Mouse (Mus musculus): Measurements from ENCODE around the gene Hp1bp3. TPM values are rescaled to one million over a fixed set of nuclear protein-coding genes. Genes with fewer than 3 reads are reported as not detected.

The Hp1bp3 gene
- 59.8 and 63.2 TPM in 2 replicates for polyA plus RNA-seq (2012; rRNA removed)

GRCm38 (mm10) chr4:138216200-138216890 is at the start of gene Hp1bp3:
TSS of gene Hp1bp3 (plus strand) at chr4:138216296.
- DNase-seq (ENCODE audit: low read depth): no peak

GRCm38 (mm10) chr4:138166519-138166918 is 49.6 kb upstream of the Hp1bp3 start:
- DNase-seq (ENCODE audit: low read depth): no peak

- no peak for DNase-seq (ENCODE audit: low read depth)
Observed at GRCm38 (mm10) chr4:138168162-138168561, 47.9 kb upstream of the Hp1bp3 start.

GRCm38 (mm10) chr4:138169420-138169819 is 46.7 kb upstream of the Hp1bp3 start:
- DNase-seq (ENCODE audit: low read depth): no peak

GRCm38 (mm10) chr4:138172686-138173085 is 43.4 kb upstream of the Hp1bp3 start:
- no peak for DNase-seq (ENCODE audit: low read depth)

GRCm38 (mm10) chr4:138179391-138179790 is 36.7 kb upstream of the Hp1bp3 start:
- DNase-seq (ENCODE audit: low read depth): no peak

GRCm38 (mm10) chr4:138180719-138181118 is 35.4 kb upstream of the Hp1bp3 start:
- DNase-seq (ENCODE audit: low read depth): no peak

GRCm38 (mm10) chr4:138184056-138184455 is 32.0 kb upstream of the Hp1bp3 start:
- DNase-seq (ENCODE audit: low read depth): no peak

- no peak for DNase-seq (ENCODE audit: low read depth)
Observed at GRCm38 (mm10) chr4:138184573-138184981, 31.5 kb upstream of the Hp1bp3 start.

- DNase-seq (ENCODE audit: low read depth): no peak
Observed at GRCm38 (mm10) chr4:138185961-138186360, 30.1 kb upstream of the Hp1bp3 start.

GRCm38 (mm10) chr4:138187995-138188394 is 28.1 kb upstream of the Hp1bp3 start:
- no peak for DNase-seq (ENCODE audit: low read depth)

GRCm38 (mm10) chr4:138192561-138192960 is 23.5 kb upstream of the Hp1bp3 start:
- DNase-seq (ENCODE audit: low read depth): no peak

- DNase-seq (ENCODE audit: low read depth): no peak
Observed at GRCm38 (mm10) chr4:138200769-138201168, 15.3 kb upstream of the Hp1bp3 start.

- DNase-seq (ENCODE audit: low read depth): peak; percentile 56
Observed at GRCm38 (mm10) chr4:138201696-138202095, 14.4 kb upstream of the Hp1bp3 start.

GRCm38 (mm10) chr4:138210116-138210515 is 6.0 kb upstream of the Hp1bp3 start:
- DNase-seq (ENCODE audit: low read depth): no peak

- no peak for DNase-seq (ENCODE audit: low read depth)
Observed at GRCm38 (mm10) chr4:138213861-138214260, 2.2 kb upstream of the Hp1bp3 start.

GRCm38 (mm10) chr4:138215671-138216199 is 361 bp upstream of the Hp1bp3 start:
- DNase-seq (ENCODE audit: low read depth): no peak

- DNase-seq (ENCODE audit: low read depth): peak; percentile 52
Observed at GRCm38 (mm10) chr4:138216891-138217392, 846 bp downstream of the Hp1bp3 start.

GRCm38 (mm10) chr4:138217441-138217840 is 1.3 kb downstream of the Hp1bp3 start:
- DNase-seq (ENCODE audit: low read depth): no peak

- DNase-seq (ENCODE audit: low read depth): no peak
Observed at GRCm38 (mm10) chr4:138217951-138218685, 2.0 kb downstream of the Hp1bp3 start.

GRCm38 (mm10) chr4:138219331-138219730 is 3.2 kb downstream of the Hp1bp3 start:
- DNase-seq (ENCODE audit: low read depth): no peak

GRCm38 (mm10) chr4:138220761-138221160 is 4.7 kb downstream of the Hp1bp3 start:
- no peak for DNase-seq (ENCODE audit: low read depth)

- DNase-seq (ENCODE audit: low read depth): no peak
Observed at GRCm38 (mm10) chr4:138221406-138221805, 5.3 kb downstream of the Hp1bp3 start.
